Mouse (Mus musculus) lung, postnatal 0 days (tissue): ENCODE measurements at regions not wholly inside any gene's neighbourhood (a gene's known extent, or its start where the extent isn't known, plus 50 kb on each side); places are given as distances from the start of the nearest gene placed in this dataset.
"Not testable (repeated sequence)": the region's sequence is repeated elsewhere in the genome, so short reads cannot be mapped to it uniquely, and the experiment has no call there.

ENCODE experiments used
- ATAC-seq: fragments of 200-750 bp; cut with Nextera tagmentation; 2 replicates; pipeline ENCODE4 v1.8.0; 2017; ENCODE audit warnings: moderate library complexity
- DNase-seq: peaks from one replicate; pipeline ENCODE4 v3.0.0-alpha.2; 2016; ENCODE audit warnings: low spot score
- H3K27ac ChIP-seq: fragments of 300-500 bp; sonication (generic); 2 replicates; pipeline ENCODE4 v1.5.1; 2014; ENCODE audit warnings: antibody characterized with exemption, mild to moderate bottlenecking, low read length, mixed read lengths
- H3K27me3 ChIP-seq: fragments of 300-500 bp; sonication (generic); replicated peaks from 2 replicates; pipeline ENCODE4 v1.6.1; 2014; ENCODE audit warnings: low read length, mixed read lengths; ENCODE audit not compliant: insufficient read depth
- H3K36me3 ChIP-seq: fragments of 300-500 bp; sonication (generic); 2 replicates; pipeline ENCODE4 v1.6.1; 2014; ENCODE audit warnings: low read length, mixed read lengths; ENCODE audit not compliant: insufficient read depth
- H3K4me1 ChIP-seq: fragments of 300-500 bp; sonication (generic); 2 replicates; pipeline ENCODE4 v1.6.1; 2014; ENCODE audit warnings: antibody characterized with exemption, low read depth, low read length, mixed read lengths; ENCODE audit not compliant: insufficient read depth
- H3K4me2 ChIP-seq: fragments of 300-500 bp; sonication (generic); replicated peaks from 2 replicates; pipeline ENCODE4 v1.6.1; 2014; ENCODE audit warnings: low read depth, mild to moderate bottlenecking, low read length, moderate library complexity, mixed read lengths
- H3K4me3 ChIP-seq: fragments of 300-500 bp; sonication (generic); 2 replicates; pipeline ENCODE4 v1.5.1; 2014; ENCODE audit warnings: low read depth, low read length
- H3K9ac ChIP-seq: fragments of 300-500 bp; sonication (generic); replicated peaks from 2 replicates; pipeline ENCODE4 v1.6.1; 2014; ENCODE audit warnings: low read depth, mild to moderate bottlenecking
- H3K9me3 ChIP-seq: fragments of 300-500 bp; sonication (generic); 2 replicates; pipeline ENCODE4 v1.6.1; 2016; ENCODE audit warnings: low read length, mixed read lengths
- CTCF ChIP-seq: IDR thresholded peaks from 2 replicates; pipeline ENCODE4 v1.5.1; 2016; ENCODE audit warnings: antibody characterized with exemption, mild to moderate bottlenecking
- EP300 ChIP-seq: IDR thresholded peaks from 2 replicates; pipeline ENCODE4 v1.6.1; 2016; ENCODE audit warnings: antibody characterized with exemption, mild to moderate bottlenecking, control low read depth
- WGBS: fragments of 180-500 bp; shearing (Covaris S2); extraction: QIAGEN DNeasy Blood & Tissue Kit; methylation state at CpG from one replicate; pipeline ENCODE4 v1.1.7; 2014; 5-methylcytosine and 5-hydroxymethylcytosine counted together

DNA sequence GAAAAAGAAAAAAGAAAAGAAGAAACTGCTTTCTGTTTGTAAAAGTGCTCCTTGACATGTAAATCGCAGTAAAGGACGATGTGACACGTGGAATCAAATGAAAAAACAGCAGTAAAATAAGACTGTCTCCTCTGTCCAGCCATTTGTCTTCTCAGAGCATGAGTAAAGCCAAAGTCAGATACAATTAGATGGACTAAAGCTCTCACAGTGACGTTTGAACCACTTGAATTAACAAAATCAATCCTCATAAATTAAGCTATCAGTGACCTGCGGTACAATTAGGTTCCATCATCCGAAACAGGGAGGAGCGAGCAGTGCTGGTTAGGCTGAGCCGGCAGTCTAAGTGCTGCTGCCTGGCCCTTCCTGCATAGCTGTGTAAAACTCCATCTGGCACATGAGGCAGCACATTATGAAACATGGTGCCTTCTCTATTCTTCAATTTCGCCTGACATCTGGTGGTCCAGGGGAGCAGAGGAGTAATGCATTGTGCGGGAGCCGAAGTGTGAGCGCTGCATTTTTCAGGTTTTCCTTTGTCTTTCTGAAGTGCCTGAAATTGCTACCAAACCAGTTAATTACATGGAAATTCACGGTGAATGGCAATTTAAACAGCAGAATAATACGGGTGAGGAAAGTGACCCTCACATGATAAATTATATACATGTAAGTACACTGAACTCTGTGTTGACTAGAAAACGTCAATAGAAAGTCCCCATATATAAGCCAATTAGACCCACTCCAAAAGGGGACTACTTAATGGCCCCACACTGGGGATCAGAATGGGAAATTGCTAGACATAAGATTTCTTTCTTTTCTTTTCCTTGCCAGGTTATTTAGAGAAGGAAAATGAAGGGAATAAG is 118.1 kb downstream of the Mmrn1 start:
- WGBS, result 62% methylated on average over 15 of the region's 15 CpGs
- TF ChIP-seq CTCF (no peak), EP300 (no peak)
- DNase-seq, result no peak

DNA sequence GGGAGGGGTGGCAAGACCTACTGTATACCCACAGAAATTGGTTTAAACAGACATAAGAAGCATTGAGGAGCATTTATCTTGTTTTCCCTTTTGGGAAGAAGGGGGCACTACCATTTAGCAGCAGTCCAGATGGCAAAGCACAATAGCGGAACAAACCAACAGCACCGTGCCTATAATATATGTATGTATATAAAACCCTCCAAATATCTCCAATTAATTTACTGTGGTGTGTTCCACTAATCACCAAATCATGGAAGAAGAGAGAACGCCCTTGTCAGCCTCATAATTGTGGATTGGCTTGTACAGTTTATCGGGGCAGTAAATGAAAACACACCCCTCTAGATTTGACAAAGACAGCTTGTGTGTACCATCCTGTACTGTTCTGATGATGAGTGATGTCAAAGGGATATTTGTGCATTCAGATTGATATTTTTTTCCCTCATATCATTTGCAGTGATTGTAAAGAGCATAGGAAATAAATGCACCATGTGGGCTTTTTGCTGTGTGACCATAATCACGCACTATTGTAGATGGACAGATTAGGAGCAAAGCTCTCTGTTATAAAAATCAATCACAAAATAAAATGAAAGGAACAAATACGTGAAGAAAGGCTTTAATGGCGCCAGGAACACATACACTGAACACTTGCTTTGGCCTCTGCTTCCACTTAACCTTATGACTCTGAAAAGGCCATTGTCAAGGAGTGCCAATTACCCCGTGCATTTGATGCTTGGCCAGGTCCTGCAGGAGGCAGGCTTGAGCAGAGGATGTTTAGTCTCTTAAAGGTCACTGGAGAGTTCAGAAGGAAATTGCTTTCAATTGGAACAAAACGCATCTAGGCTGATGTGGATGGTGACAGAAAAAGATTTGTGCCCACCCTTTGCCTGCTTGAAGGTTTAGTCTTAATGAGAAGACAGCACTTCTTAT is 119.0 kb downstream of the Mmrn1 start:
- no peak overlapping the region for H3K4me2 ChIP-seq
- H3K9ac ChIP-seq, result no peak overlapping the region
- H3K27ac ChIP-seq, result no peak overlapping the region
- TF ChIP-seq EP300, result no peak
- TF ChIP-seq CTCF, result peak; percentile 34
- no peak overlapping the region for H3K4me3 ChIP-seq
- no peaks in the 10 kb centered on the region for H3K27me3 ChIP-seq
- WGBS, result 73% methylated on average over 9 of the region's 9 CpGs
- DNase-seq (no peak), ATAC-seq (no peak)
- no peaks in the 10 kb centered on the region for H3K36me3 ChIP-seq
- no peaks in the 10 kb centered on the region for H3K9me3 ChIP-seq
- no peaks in the 10 kb centered on the region for H3K4me1 ChIP-seq

More for the DNA sequence above, 118.1 kb downstream of the Mmrn1 start:
- H3K9me3 ChIP-seq, result no peaks in the 10 kb centered on the region
- H3K27me3 ChIP-seq, result no peaks in the 10 kb centered on the region
- H3K27ac ChIP-seq, result no peak overlapping the region
- no peak overlapping the region for H3K4me3 ChIP-seq
- no peak overlapping the region for H3K4me2 ChIP-seq
- no peak overlapping the region for H3K9ac ChIP-seq
- no peak for ATAC-seq
- no peaks in the 10 kb centered on the region for H3K36me3 ChIP-seq
- H3K4me1 ChIP-seq, result no peaks in the 10 kb centered on the region

DNA sequence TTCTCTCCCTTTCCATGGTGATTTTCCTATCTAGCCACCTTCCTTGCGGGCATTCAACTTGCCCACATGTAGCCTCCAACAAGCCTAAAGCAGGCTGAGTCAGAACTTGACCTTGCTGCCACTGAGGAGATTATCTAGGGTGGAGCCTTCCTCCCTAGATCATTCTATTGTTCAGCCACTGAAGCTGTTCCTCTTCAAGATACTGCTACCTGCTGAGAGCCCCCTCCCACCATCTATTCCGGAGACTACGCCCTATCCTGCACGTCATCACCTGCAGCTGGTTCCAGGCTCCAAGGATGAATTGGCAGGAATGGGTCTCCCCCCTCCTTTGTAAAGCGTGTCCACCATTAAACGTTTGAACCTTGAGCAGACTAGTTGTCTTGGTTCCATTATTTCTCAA is 122.9 kb downstream of the Mmrn1 start:
- not testable (repeated sequence) for H3K4me2 ChIP-seq, H3K4me3 ChIP-seq, H3K9me3 ChIP-seq, H3K27me3 ChIP-seq, H3K27ac ChIP-seq, H3K36me3 ChIP-seq, DNase-seq, H3K4me1 ChIP-seq, H3K9ac ChIP-seq, ATAC-seq
- 78% methylated on average over 6 of the region's 6 CpGs for WGBS

DNA sequence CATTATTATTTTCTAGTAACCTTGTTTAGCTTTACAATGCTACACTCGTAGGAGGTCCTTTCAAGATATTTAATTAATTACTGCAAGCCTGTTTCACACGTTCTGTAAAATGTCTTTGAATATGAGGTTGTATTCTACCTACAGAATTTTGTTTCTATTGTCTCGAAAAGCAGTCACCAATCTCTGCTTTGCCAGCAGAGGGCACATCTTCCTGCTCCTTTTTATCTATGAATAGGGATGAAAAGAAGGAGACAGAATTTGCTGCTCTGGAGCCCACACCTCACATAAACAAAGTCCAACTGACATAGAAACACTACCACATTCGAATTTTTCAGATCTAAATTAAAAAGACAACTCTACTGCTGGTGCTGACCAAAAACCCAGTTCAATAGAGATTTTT is 117.0 kb upstream of the Ccser1 start:
- no peak for ATAC-seq
- Histone ChIP-seq H3K27ac (no peak overlapping the region), H3K4me3 (no peak overlapping the region), H3K9ac (no peak overlapping the region), H3K4me2 (no peak overlapping the region), H3K9me3 (no peaks in the 10 kb centered on the region), H3K36me3 (no peaks in the 10 kb centered on the region), H3K27me3 (no peaks in the 10 kb centered on the region), H3K4me1 (no peaks in the 10 kb centered on the region)
- TF ChIP-seq CTCF (peak; percentile 69), EP300 (no peak)
- DNase-seq, result peak; percentile 62
- 20% methylated on average over 4 of the region's 4 CpGs for WGBS

DNA sequence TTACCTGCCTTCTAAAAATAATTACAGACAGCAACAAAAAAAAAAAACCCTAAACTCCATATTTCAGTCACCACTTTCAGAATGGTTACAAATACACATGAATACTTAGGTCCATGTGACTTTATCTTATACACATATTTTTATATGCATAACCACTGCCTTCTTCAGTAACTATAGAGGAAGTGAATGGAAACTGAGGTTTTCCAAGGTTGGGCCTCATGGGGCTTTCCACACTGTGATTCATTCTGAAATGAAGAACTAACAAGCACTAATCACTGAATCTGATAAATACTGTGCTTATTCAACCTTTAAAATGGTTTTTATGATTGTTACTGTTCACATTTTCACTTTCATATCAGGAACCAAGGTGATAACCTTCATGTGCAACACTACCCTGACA is 114.4 kb upstream of the Ccser1 start:
- DNase-seq (no peak), ATAC-seq (no peak)
- no peak overlapping the region for H3K4me3 ChIP-seq
- no peaks in the 10 kb centered on the region for H3K4me1 ChIP-seq
- TF ChIP-seq EP300 (no peak), CTCF (no peak)
- no peak overlapping the region for H3K4me2 ChIP-seq
- H3K9ac ChIP-seq, result no peak overlapping the region
- H3K9me3 ChIP-seq, result no peaks in the 10 kb centered on the region
- H3K27me3 ChIP-seq, result no peaks in the 10 kb centered on the region
- no peak overlapping the region for H3K27ac ChIP-seq
- H3K36me3 ChIP-seq, result no peaks in the 10 kb centered on the region

DNA sequence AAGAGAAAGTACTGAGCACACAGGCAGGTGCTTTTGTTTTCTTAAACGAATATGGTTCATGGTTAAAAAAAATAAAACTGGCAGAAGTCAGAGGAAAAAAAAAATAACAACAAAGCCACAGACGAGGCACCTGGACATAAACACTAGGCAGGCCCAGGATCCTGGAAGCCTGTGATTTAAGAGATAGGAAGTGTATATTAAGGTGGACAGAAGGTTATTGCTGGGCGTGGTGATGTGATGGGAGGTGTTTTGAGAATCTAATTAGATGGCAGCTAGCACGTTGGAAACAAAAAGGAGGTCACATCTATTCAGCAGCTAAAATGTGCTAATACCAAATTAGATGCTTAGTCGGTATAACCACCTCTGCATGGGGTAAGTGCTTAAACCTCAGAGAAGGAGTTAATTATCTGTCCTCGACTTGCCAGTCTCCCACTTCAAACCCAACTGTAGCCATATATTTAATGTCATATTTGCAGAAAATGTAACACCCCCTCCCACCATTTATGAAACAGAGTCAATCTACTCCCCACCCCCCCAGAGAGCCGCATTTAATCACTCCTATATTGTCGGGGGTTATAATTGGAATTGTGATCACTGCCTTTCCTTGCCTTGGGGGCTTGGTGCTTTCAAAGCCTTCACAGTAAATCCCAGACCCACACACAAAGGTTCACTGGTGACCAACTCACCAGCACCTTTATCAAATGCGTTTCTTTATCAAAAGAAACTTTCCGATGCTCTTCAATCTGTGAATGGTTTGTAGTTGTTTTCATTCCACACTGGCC is 113.4 kb upstream of the Ccser1 start:
- Histone ChIP-seq H3K9me3 (no peaks in the 10 kb centered on the region), H3K4me2 (no peak overlapping the region), H3K9ac (no peak overlapping the region), H3K27ac (no peak overlapping the region), H3K36me3 (no peaks in the 10 kb centered on the region), H3K4me3 (no peak overlapping the region), H3K27me3 (no peaks in the 10 kb centered on the region), H3K4me1 (no peaks in the 10 kb centered on the region)
- no peak for DNase-seq
- no peak for ATAC-seq
- 59% methylated on average over 10 of the region's 10 CpGs for WGBS
- TF ChIP-seq EP300 (no peak), CTCF (no peak)
